Mouse (Mus musculus): ENCODE data around the gene Ccni.

The Ccni gene

DNA sequence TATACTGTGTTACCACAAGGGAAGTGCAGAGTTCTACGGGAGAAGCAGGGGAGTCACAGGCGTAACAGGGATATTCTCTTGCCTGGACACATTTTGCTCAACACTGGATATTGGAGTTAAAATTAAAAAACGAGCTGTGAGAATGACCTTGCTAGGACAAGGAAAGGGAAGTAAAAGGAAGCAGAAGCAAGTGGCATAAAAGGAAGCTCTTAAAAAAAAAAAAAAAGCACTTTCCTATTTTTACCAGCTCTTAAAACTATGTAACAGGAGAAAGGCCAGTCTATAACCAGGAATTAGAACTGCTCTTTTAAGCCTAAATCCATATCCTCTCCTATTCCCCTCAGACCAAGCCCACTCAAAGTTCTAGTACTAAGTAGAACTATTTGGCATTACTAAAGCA, 8.1 kb downstream of the Ccni start:
- no peak for DNase-seq (ENCODE audit: low spot score)

- no peak for DNase-seq (ENCODE audit: low spot score)
These were observed 15.9 kb downstream of the Ccni start for GRCm38 (mm10) chr5:93190428-93190827.

GRCm38 (mm10) chr5:93189607-93190006, 16.7 kb downstream of the Ccni start:
- no peak for DNase-seq (ENCODE audit: low spot score)

- no peak for DNase-seq (ENCODE audit: low spot score)
These were observed 21.7 kb downstream of the Ccni start for GRCm38 (mm10) chr5:93184548-93184947.

DNA sequence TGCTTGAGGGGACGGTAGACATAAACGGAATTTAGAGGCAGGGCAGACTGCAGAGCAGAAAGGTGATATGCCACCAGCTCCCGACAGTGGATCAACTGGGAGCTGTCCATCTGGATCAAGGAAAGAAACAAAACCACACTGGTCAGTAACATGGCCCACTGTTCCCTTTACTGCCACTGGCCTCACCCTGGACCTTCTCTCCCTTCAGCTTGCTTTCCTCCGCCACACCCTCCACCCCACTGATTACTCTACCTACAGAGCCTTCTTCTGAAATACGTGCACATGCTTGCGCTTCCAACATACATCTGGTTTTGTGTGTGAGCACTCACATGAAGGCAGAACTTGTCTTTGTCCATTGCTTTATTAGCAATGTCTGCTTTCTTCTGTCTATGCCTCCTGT, 23.0 kb downstream of the Ccni start:
- no peak for DNase-seq (ENCODE audit: low spot score)

DNA sequence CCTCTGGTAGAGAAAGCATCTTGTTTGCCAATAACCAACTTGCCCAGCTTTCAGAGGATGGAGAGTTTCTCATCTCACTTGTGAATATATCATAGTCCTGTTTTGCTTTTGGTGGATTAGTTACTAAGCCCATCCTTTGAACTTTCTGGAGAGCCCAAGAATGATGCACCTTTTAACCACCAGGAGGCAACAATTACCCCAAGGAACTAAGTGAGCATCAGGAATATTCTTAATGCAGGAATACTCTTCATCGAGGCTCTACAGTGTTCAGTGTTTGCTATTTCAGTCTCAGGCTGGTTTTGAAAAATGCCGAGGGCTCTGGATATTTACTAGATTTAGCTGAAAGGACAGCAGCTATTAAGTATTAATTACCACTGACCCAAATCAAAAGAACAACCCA, 26.0 kb downstream of the Ccni start:
- no peak for DNase-seq (ENCODE audit: low spot score)

DNA sequence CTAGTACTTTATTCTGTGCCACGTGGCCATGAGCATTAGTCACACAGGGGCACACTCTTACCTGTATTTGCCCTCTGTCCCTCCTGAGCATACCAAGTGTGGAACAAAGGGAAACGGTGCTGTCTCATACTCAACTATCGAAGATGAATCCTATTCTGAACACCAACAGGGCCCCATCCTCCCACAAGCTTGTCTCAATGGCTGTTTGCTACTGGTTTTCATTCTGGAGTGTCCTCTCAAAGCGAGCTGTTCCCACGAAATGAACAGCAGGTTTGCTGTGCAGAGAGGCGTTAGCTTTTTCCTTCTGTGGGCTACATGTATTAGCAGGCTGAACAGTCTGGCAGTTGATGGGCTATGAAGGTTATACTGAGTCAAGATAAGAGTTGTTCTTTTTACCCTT, 27.7 kb downstream of the Ccni start:
- no peak for DNase-seq (ENCODE audit: low spot score)

DNA sequence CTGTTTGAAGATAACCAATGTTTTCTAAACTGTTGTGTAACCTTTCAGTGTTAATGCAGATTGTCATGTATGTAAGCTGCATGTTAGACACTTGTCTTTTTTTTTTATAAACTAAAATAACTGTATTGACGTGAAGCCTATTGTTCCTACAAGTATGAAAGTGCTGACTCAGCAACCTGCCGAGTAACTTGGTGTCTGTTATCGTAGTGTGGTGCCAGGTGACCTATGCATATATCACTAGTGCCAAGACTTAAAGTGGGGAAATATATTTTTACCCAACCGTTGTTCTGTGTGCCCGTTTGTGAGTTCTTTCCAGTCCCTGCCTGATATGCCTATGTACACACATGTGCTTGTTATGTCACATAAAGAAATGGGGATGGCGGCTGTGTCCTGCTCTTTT, 31.6 kb downstream of the Ccni start:
- DNase-seq (ENCODE audit: low spot score) = no peak

DNA sequence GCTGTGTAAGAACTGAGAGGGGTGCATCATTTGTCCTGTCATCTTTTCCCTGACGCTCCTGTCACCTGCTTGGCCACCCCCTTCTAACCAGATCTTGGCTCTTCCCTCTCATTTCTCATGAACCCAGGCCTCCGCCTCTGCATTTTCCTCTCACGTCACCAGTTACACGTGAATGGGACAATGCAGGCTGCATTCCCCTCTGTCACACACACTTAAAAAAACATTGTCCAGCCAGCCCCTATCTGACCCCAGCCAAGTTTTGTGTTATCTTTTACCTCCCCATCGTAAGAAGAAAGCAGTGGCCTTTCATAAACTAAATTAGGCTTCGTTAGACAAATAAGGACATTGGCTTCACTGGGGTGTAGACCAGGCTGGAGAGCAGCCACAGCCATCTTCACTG, 33.8 kb downstream of the Ccni start:
- DNase-seq (ENCODE audit: low spot score) = no peak

GRCm38 (mm10) chr5:93171420-93171819, 34.9 kb downstream of the Ccni start:
- DNase-seq (ENCODE audit: low spot score) = no peak

- DNase-seq (ENCODE audit: low spot score) = no peak
These were observed 37.6 kb downstream of the Ccni start for GRCm38 (mm10) chr5:93168654-93169053.

DNA sequence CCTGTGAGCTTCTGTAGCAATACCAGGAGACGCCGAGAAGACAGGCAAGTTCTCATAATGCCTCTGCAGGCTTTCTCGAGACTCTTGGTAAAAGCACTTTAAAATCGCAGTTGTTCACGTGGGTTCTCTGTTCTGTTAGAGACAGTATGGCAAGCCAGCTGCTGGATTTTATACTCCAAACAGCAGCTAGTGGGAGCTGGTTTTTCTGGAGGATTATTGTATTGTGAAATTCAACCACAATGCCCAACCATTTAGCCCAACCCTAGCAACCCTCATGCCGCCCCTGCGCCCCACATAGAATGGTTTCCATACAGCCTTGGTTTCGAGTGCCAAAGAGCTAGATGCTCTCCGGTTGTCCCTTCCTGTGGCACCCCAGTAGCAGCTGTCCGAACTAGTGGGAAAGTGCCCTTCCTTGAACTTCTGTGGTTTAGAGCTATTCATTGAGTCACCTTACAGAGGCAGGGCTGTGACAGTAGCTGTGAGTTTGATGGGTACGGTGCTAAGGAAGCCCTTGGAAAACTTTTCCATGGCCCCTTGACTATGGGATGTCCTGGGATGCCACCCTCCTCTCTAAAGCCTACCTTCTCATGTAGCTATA, 38.3 kb downstream of the Ccni start:
- DNase-seq (ENCODE audit: low spot score) = no peak

GRCm38 (mm10) chr5:93163541-93163940, 42.8 kb downstream of the Ccni start:
- DNase-seq (ENCODE audit: low spot score) = no peak

- no peak for DNase-seq (ENCODE audit: low spot score)
These were observed 51.9 kb downstream of the Ccni start for GRCm38 (mm10) chr5:93154401-93154800.

DNA sequence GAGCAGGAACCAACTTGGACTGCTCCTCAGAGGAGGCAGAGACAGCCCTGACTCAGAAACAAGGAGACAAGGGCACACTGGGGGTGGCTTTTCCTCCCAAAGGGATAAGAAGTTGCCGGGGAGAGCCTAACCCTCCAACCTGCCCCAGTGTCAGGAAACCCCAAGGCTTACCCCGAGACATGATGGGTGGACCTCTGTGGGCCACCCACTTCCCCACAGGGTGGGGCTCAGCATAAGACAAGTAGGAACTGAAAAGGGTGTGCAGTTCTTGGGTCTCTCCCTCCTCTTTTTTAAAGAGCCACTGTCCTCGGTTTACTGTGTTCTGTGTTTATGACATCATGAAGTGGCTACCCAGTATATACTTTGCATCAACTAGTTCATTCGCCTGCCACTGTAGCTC, 53.8 kb downstream of the Ccni start:
- DNase-seq (ENCODE audit: low spot score) = no peak

GRCm38 (mm10) chr5:93151985-93152384, 54.3 kb downstream of the Ccni start:
- no peak for DNase-seq (ENCODE audit: low spot score)

GRCm38 (mm10) chr5:93149969-93150777, 56.1 kb downstream of the Ccni start:
- no peak for DNase-seq (ENCODE audit: low spot score)

DNA sequence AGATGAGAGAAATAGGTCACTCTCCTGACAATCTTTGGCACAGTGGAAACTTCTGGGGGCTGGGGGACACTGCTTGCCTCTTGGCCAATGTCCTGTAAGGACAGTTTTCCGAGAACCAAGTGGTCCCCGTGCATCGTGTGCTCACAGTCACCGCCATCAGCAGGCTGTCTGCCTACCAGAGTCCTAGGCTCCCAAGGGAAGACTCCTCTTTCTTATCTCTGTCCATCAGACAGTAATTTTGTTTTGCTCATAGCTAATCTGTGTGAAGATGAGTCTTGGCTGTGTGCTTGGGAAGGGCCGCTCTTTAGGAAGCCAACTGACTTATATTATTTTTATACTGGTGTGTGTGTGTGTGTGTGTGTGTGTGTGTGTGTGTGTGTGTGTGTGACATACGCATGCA, 60.8 kb downstream of the Ccni start:
- DNase-seq (ENCODE audit: low spot score) = no peak

GRCm38 (mm10) chr5:93144874-93145273, 61.4 kb downstream of the Ccni start:
- no peak for DNase-seq (ENCODE audit: low spot score)

DNA sequence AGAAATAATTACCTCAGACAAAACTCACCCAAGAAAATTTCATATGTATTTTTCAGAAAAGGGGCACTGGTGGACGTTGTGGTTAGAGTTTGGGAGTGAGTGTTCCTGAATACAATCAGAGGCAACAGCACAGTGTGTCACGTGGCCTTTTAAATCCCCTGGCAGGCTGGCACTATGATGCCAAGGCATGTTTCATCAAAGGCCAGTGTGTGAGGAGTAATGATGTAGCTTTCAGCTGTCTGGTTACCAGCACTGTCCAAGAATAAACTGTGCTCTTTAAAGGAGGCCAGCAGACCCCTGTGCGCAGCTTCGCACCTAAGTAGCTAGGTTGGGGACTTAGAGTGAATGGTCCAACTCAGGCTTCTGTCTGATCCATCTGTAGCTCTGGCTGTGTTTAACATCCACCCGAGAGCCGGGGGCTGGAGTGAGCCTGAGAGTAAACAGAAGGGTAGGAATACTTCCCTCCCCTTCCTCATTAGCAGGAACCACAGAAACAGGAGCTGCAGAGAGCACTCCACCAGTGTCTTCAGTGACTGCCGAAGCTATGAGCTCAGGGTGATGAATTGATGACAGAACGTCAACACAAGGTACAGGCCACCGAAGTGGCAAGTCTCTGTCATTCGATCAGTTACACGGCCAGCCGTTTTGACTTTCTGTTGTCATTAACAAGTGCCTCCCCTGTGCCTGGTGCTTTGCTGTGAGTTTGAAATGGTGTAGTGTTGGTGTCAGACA, 62.8 kb downstream of the Ccni start:
- DNase-seq (ENCODE audit: low spot score) = no peak

DNA sequence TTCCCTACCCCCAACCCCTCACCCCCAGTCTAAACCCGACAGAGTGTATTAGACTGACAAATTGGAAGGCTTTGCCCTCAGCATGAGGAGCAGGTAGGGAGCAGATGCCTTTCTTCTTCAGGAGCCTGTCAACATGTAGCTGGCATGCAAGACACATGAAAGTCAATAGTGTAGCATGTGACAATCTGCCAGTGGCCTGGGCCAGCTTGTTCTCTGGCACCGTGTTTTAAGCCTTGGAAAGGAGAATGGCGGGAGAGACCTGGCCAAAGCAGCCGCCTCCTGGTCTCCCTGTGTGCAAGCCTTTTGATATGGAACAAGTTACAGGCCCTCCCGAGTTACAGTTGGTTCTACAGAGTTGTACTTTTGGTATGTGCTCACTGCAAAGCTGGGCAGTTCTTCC, 65.5 kb downstream of the Ccni start:
- no peak for DNase-seq (ENCODE audit: low spot score)

DNA sequence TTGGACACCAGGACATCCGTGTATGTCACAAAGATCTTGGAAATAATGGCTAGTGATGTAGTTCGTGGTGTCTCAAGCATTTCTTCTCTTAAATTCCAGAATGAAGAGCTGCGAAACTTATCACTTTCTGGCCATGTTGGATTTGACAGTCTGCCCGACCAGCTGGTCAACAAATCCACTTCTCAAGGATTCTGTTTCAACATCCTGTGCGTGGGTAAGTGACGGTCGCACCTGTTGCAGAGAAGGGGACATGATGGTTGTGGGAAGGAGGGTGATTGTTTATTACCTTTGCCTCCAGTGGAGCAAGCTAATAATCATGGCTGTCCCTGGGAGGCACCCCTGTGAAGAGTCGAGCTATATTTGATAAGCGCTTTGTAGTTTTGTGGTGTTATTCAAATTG, 66.9 kb downstream of the Ccni start:
- no peak for DNase-seq (ENCODE audit: low spot score)

GRCm38 (mm10) chr5:93136956-93137586, 69.2 kb downstream of the Ccni start:
- DNase-seq (ENCODE audit: low spot score) = no peak
